Mouse (Mus musculus) lung, adult 2 months (tissue): ENCODE results near the gene Zswim3.

Experiments used
- CTCF ChIP-seq: fragments of 200-500 bp; IDR thresholded peaks from 2 replicates; pipeline ENCODE4 v1.5.1; 2011; ENCODE audit warnings: mild to moderate bottlenecking, low read length, control low read depth; ENCODE audit not compliant: insufficient read depth
- POLR2A ChIP-seq: fragments of 200-500 bp; IDR thresholded peaks from 2 replicates; pipeline ENCODE4 v1.6.1; 2011; ENCODE audit warnings: low read depth, mild to moderate bottlenecking, control low read depth, low read length, borderline replicate concordance; ENCODE audit errors: extremely low read depth

GRCm38 (mm10) chr2:164868491-164868890, 63.6 kb downstream of the Zswim3 start:
- TF ChIP-seq POLR2A (peak; percentile 22; the same call in 1 of the 2 replicates), CTCF (no peak)
